Mouse (Mus musculus): Measurements from ENCODE around the gene Thumpd1. TPM values are rescaled to one million over a fixed set of nuclear protein-coding genes. Genes with fewer than 3 reads are reported as not detected.
"Not testable (repeated sequence)": the region's sequence is repeated elsewhere in the genome, so short reads cannot be mapped to it uniquely, and the experiment has no call there.

Thumpd1 gene
- polyA plus RNA-seq, 1 experiment from 2014 or later, result 70.4 TPM

DNA sequence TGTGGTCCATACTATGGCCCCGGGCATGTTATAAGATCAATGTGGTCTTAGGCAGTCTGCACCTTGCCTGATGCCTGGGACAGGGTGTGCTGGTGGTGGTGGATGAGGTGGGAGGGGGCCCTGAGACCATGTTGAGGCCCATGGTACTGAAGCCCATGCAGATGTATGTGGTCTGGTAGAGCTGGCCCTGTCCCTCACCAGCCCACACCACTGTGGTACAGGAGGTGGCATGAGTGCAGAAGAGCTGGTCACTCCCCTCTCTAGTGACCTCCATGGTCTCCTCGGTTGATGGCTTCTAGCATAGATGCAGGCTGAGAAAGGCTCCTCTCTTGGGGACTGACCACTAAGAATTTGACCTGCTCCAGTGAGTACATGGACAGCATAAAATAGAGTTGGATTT lies 18.3 kb upstream of the Thumpd1 start:
- H3K36me3 ChIP-seq, result no peaks in the 10 kb centered on the region
- H3K4me2 ChIP-seq, result no peak overlapping the region
- 0 out of 2 replicates have a peak, but pooled peaks have one; percentile 30 for ATAC-seq (ENCODE audit: insufficient number of reproducible peaks, low FRiP score, low TSS enrichment, low read depth)
- H3K4me1 ChIP-seq, result no peaks in the 10 kb centered on the region
- no peak overlapping the region for H3K27ac ChIP-seq
- H3K27me3 ChIP-seq, result no peaks in the 10 kb centered on the region
- no peaks in the 10 kb centered on the region for H3K9me3 ChIP-seq
- H3K4me3 ChIP-seq, result no peak overlapping the region
- no peak overlapping the region for H3K9ac ChIP-seq
- 78% methylated on average over 2 of the region's 2 CpGs for WGBS

DNA sequence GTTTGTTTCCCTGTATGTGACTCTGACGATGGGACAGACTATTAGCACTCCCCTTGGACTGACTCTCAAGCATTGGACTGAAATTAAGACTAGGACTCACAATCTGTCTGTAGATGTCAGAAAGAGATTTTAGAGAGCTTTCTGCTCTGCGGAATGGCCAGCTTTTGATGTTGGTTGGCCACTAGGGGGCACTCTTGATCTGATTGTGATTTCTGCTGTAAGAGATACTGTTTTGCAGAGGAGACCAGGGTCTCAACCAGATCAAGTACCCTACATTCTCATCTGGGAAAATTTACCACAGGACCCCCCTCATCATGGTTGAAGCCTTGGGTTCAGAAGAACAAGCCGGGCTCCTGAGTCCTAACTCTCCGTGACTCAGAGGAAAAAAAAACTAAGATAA lies 10.7 kb upstream of the Thumpd1 start:
- H3K9ac ChIP-seq; H3K4me1 ChIP-seq; H3K4me2 ChIP-seq; H3K36me3 ChIP-seq; H3K27me3 ChIP-seq; ATAC-seq (ENCODE audit: insufficient number of reproducible peaks, low FRiP score, low TSS enrichment, low read depth); H3K4me3 ChIP-seq; H3K9me3 ChIP-seq; H3K27ac ChIP-seq: not testable (repeated sequence)
- WGBS, result 79% methylated on average over 4 of the region's 4 CpGs

DNA sequence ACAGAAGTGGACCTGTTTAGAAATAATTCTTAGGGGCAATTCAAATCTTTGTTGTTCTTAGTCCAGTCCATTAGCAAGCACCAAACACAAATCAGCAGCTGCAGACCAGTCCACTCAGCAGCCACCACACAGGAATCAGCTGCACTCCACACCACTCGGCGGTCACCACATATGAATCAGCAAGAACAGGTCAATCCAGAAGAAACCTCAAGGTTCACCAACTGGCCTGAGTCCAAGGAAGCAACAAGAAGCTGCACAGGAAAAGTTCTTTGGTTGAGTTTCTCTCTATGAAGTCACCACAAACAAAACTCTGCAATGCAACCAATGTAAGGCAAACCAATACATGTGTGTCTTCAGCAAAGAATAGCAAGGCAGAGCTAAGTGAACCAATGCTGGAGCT lies 7.0 kb upstream of the Thumpd1 start:
- H3K9me3 ChIP-seq, result no peaks in the 10 kb centered on the region
- 91% methylated on average over 2 of the region's 2 CpGs for WGBS
- no peaks in the 10 kb centered on the region for H3K4me1 ChIP-seq
- H3K27ac ChIP-seq, result no peak overlapping the region
- no peak overlapping the region for H3K9ac ChIP-seq
- no peaks in the 10 kb centered on the region for H3K27me3 ChIP-seq
- H3K4me3 ChIP-seq, result no peak overlapping the region
- ATAC-seq (ENCODE audit: insufficient number of reproducible peaks, low FRiP score, low TSS enrichment, low read depth), result no peak
- no peak overlapping the region for H3K4me2 ChIP-seq
- H3K36me3 ChIP-seq, result no peaks in the 10 kb centered on the region

DNA sequence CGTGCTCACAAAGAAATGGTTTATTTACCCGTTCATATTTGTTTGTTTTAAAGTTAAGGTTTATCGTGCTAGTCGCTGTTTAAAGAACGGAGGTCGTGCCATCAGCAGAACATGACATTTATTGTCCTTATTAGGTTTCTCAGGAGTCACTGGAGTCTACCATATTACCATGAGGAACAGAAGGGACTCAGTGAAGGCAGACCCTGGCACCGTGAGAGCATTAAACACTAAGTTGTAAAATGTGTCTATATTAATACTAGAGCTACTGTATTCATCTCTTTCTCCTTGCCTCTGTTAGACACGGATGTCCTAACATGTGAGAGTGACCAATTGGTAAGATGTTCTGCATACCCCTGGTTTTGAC lies 331 bp upstream of the Thumpd1 start:
- no peaks in the 10 kb centered on the region for H3K9me3 ChIP-seq
- 10% methylated on average over 8 of the region's 8 CpGs for WGBS
- H3K4me2 ChIP-seq, result peak overlapping the region; percentile 64
- peak; percentile 62 for ATAC-seq (ENCODE audit: insufficient number of reproducible peaks, low FRiP score, low TSS enrichment, low read depth)
- peak overlapping the region; percentile 79; the same call in 1 of the 2 replicates for H3K27ac ChIP-seq
- peaks cover 26% of the 10 kb centered on the region for H3K36me3 ChIP-seq
- no peaks in the 10 kb centered on the region for H3K27me3 ChIP-seq
- H3K4me3 ChIP-seq, result peak overlapping the region; percentile 93
- H3K4me1 ChIP-seq, result peaks cover 8% of the 10 kb centered on the region
- H3K9ac ChIP-seq, result peak overlapping the region; percentile 82; the same call in 1 of the 2 replicates

DNA sequence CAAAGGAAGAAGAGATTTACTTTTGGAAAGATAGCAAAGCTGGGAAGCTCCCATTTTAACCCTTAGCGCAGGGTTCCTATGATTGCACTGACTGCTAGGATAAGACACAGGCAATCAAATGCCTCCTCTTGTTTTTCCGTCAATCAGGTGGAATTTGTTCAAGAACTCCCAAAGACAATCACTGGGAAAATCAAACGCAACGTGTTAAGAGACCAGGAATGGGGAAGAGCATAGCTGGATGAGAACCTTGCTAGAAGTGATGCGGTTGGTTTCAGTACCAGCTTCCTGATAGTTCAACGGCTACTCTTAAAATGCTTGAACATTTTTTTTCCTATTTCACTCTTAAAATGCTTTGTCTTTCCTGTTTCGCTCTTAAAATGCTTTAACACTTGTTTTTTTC lies 6.5 kb downstream of the Thumpd1 start:
- Histone ChIP-seq H3K27ac (no peak overlapping the region), H3K4me2 (no peak overlapping the region), H3K4me1 (no peaks in the 10 kb centered on the region), H3K4me3 (no peak overlapping the region), H3K27me3 (no peaks in the 10 kb centered on the region), H3K9me3 (no peaks in the 10 kb centered on the region), H3K36me3 (peaks cover 35% of the 10 kb centered on the region), H3K9ac (no peak overlapping the region)
- 94% methylated on average over 7 of the region's 7 CpGs for WGBS
- no peak for ATAC-seq (ENCODE audit: insufficient number of reproducible peaks, low FRiP score, low TSS enrichment, low read depth)

DNA sequence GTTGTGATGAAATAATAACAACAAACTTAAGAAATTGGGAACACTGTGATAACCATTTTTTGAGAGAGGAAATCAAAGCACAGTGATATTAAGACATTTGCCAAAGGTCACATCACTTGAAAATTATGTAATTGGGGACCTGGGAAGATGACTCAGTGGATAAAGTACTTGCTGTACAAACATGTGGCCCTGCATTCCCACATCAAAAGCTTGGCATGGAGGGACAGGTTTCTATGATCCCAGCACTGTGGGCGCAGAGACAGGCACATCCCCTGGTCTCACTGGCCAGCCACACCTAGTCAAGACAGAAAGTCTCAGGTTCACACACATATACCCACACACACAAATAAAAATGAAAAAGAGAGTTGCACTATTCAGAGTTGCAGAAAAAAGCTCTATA lies 25.7 kb downstream of the Thumpd1 start:
- no peaks in the 10 kb centered on the region for H3K27me3 ChIP-seq
- H3K9ac ChIP-seq, result no peak overlapping the region
- no peak for ATAC-seq (ENCODE audit: insufficient number of reproducible peaks, low FRiP score, low TSS enrichment, low read depth)
- no peaks in the 10 kb centered on the region for H3K4me1 ChIP-seq
- WGBS, result 76% methylated on average over 1 of the region's 1 CpGs
- no peaks in the 10 kb centered on the region for H3K36me3 ChIP-seq
- no peaks in the 10 kb centered on the region for H3K9me3 ChIP-seq
- no peak overlapping the region for H3K4me2 ChIP-seq
- no peak overlapping the region for H3K27ac ChIP-seq
- H3K4me3 ChIP-seq, result no peak overlapping the region

DNA sequence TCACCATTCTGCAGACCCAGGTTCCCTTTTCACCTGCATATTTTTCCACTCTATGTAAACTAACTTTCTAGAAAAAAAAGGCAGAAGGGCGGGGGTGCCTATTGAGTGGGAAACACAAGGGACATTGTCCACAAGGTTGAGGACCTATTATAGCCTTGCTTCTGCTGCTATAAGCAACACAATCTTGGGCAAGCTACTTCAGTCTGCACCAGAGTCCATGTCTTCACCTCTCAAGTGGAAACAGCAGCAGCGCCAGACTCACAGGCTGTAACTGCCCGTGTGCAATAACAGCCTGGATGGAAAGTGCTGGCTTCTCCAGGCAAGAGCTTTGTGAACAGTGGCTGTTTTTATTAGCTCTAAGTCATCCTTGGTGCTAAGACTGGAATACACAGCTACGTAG lies 28.3 kb downstream of the Thumpd1 start:
- ATAC-seq (ENCODE audit: insufficient number of reproducible peaks, low FRiP score, low TSS enrichment, low read depth), result no peak
- Histone ChIP-seq H3K4me1 (no peaks in the 10 kb centered on the region), H3K4me2 (no peak overlapping the region), H3K27ac (no peak overlapping the region), H3K4me3 (no peak overlapping the region), H3K27me3 (no peaks in the 10 kb centered on the region), H3K36me3 (no peaks in the 10 kb centered on the region), H3K9ac (no peak overlapping the region), H3K9me3 (no peaks in the 10 kb centered on the region)
- WGBS, result 68% methylated on average over 4 of the region's 4 CpGs

DNA sequence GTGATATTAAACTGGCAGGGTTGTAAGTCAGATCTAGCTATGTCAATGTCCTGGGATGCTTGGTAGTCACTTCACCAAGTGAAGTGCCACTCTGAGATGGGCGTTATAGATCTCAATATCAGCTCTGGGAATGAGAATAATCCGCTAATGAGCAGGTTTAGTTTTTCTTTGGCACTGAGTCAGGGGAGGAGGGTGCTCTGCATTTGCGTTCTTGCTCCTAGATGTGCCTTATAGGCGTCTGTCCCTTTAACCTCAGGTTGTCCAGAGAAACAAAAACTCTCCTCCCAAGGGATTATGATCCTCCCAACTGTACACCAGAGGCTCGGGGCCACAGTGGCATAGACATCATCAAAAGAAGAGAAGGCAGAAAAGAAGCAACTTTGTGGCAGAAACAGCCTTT lies 30.9 kb downstream of the Thumpd1 start, which contains the start of gene Acsm4:
Gene Acsm4 (plus strand): TSS at position 301 of the 400 bp plus-strand sequence.
- H3K9me3 ChIP-seq, result no peaks in the 10 kb centered on the region
- no peak for ATAC-seq (ENCODE audit: insufficient number of reproducible peaks, low FRiP score, low TSS enrichment, low read depth)
- no peak within 1 kb of the TSS for H3K27ac ChIP-seq
- whole genome bisulfite sequencing, result 82% methylated on average over 5 of the region's 5 CpGs
- H3K27me3 ChIP-seq, result no peaks in the 10 kb centered on the region
- H3K4me2 ChIP-seq, result no peak within 1 kb of the TSS
- no peaks in the 10 kb centered on the region for H3K4me1 ChIP-seq
- H3K9ac ChIP-seq, result no peak within 1 kb of the TSS
- no peaks in the 10 kb centered on the region for H3K36me3 ChIP-seq
- H3K4me3 ChIP-seq, result no peak within 1 kb of the TSS

DNA sequence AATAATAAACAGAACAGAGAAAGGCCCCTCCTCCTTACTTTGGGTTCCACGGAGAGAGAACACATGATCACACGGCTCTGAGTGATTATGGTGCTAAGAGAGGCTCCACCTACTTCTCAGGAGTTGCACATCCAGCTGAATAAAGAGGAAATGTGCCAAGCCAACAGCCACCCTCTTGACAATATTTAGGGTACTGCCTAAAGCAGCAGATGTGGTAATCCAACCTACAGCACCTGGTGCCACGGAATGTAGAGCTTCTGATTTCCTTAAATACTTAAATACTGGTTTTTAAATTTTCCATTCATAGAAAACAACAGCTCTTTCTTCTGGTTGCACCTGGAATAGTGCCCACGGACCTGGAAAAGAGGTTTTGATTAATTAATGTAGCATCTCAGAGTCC lies 37.9 kb downstream of the Thumpd1 start:
- ATAC-seq (ENCODE audit: insufficient number of reproducible peaks, low FRiP score, low TSS enrichment, low read depth), result no peak
- no peak overlapping the region for H3K4me3 ChIP-seq
- no peak overlapping the region for H3K4me2 ChIP-seq
- no peaks in the 10 kb centered on the region for H3K36me3 ChIP-seq
- no peak overlapping the region for H3K9ac ChIP-seq
- no peaks in the 10 kb centered on the region for H3K9me3 ChIP-seq
- WGBS, result 52% methylated on average over 4 of the region's 4 CpGs
- no peaks in the 10 kb centered on the region for H3K4me1 ChIP-seq
- H3K27me3 ChIP-seq, result no peaks in the 10 kb centered on the region
- H3K27ac ChIP-seq, result no peak overlapping the region

DNA sequence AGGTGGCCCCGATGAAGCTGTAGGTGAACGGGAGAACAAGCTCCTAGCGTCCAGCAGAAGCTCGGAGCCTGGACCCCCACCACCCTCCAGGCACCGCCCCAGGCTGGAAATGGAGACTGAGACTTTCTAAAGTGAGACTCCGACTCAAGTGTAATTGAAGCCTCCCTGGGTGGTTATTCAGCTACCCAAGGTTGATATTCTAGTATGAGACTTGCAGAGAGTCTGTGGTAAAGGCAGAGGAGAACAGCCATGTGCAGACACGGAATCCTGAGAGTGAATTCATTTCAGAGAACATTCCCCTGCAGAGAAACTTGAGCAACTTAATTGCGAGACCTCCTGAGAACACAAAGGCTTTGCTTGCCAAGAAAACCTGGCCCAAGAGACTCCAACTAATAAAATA lies 40.5 kb downstream of the Thumpd1 start:
- Histone ChIP-seq H3K27me3 (no peaks in the 10 kb centered on the region), H3K4me1 (no peaks in the 10 kb centered on the region), H3K4me3 (no peak overlapping the region), H3K9me3 (no peaks in the 10 kb centered on the region), H3K9ac (no peak overlapping the region), H3K4me2 (no peak overlapping the region), H3K36me3 (no peaks in the 10 kb centered on the region), H3K27ac (no peak overlapping the region)
- WGBS, result 58% methylated on average over 8 of the region's 8 CpGs
- no peak for ATAC-seq (ENCODE audit: insufficient number of reproducible peaks, low FRiP score, low TSS enrichment, low read depth)

DNA sequence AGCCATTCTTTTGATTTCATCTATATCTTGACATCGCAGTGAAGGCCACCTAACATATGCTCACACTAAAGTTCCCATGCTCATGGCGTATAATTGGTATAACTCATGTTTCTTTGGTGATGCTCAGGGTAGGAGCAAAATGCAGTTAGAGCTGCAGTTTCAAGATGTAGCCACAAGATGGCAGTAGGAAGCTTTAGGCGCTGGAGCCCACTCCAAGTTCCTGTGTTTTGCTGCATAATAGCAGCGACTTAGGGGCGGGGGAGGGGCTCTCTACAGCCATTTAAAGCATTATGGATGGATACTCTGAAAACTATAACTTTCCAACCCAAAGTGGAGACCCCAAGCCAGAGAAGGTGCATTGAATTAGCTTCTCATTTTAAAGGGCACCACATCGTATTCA lies 47.1 kb downstream of the Thumpd1 start:
- Histone ChIP-seq H3K9me3 (no peaks in the 10 kb centered on the region), H3K36me3 (no peaks in the 10 kb centered on the region)

DNA sequence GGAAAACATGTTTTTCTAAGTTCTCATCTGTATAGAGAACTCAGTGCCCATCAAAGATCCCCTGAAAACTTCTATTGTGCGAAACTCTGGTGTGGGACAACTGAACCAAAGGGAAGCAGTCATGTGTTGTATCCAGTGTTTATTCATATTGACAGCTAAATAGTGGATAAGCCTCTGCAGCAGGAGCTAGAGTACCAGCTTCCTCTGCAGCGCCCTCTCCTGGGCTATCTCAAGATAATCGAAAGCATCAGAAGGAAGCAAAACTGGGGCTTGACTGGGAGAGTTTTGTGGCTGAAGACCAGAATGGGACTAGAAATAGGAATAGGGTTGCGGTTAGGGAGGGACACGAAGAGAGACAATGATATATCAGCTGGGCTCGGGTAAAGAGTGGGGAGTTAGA lies 49.7 kb downstream of the Thumpd1 start:
- no peaks in the 10 kb centered on the region for H3K9me3 ChIP-seq
- ATAC-seq (ENCODE audit: insufficient number of reproducible peaks, low FRiP score, low TSS enrichment, low read depth), result no peak
- H3K4me2 ChIP-seq, result no peak overlapping the region
- no peaks in the 10 kb centered on the region for H3K36me3 ChIP-seq
- no peaks in the 10 kb centered on the region for H3K4me1 ChIP-seq
- no peak overlapping the region for H3K27ac ChIP-seq
- no peak overlapping the region for H3K9ac ChIP-seq
- no peak overlapping the region for H3K4me3 ChIP-seq
- H3K27me3 ChIP-seq, result no peaks in the 10 kb centered on the region
- WGBS, result 49% methylated on average over 6 of the region's 6 CpGs

More for the DNA sequence above, 47.1 kb downstream of the Thumpd1 start:
- Histone ChIP-seq H3K27ac (no peak overlapping the region), H3K4me3 (no peak overlapping the region), H3K27me3 (no peaks in the 10 kb centered on the region), H3K9ac (no peak overlapping the region), H3K4me2 (no peak overlapping the region), H3K4me1 (no peaks in the 10 kb centered on the region)
- ATAC-seq (ENCODE audit: insufficient number of reproducible peaks, low FRiP score, low TSS enrichment, low read depth), result no peak
- 17% methylated on average over 6 of the region's 6 CpGs for WGBS

DNA sequence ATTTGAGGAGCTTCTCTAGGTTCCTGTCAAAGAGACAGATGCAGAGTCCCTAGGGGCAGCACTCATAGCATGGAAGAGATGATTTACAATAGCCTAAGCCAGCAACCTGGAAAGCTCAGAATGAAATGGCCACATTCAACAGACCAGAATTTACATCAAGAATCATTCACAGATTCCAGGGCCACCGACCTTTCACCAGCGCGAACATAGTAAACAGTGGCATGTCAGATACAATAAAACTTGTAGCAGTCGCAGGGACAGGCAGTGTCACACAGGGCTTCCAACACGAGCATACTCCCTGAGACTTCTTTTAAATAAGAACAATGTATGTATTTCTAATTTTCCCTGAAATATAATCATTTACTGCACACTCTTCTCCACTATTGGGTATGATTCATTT lies 50.2 kb downstream of the Thumpd1 start:
- no peaks in the 10 kb centered on the region for H3K36me3 ChIP-seq
- H3K4me1 ChIP-seq, result no peaks in the 10 kb centered on the region
- H3K9ac ChIP-seq, result no peak overlapping the region
- no peak overlapping the region for H3K4me2 ChIP-seq
- no peaks in the 10 kb centered on the region for H3K9me3 ChIP-seq
- ATAC-seq (ENCODE audit: insufficient number of reproducible peaks, low FRiP score, low TSS enrichment, low read depth), result no peak
- H3K4me3 ChIP-seq, result no peak overlapping the region
- 73% methylated on average over 5 of the region's 5 CpGs for WGBS
- no peak overlapping the region for H3K27ac ChIP-seq
- H3K27me3 ChIP-seq, result no peaks in the 10 kb centered on the region

Data from limb, embryonic 15.5 days (tissue).